Mouse (Mus musculus): ENCODE results near the gene Rhd. TPM values are rescaled to one million over a fixed set of nuclear protein-coding genes. Genes with fewer than 3 reads are reported as not detected.
A peak's percentile ranks its signal among the peaks of the same experiment; 100 is the strongest.
"Not testable (repeated sequence)": the region's sequence is repeated elsewhere in the genome, so short reads cannot be mapped to it uniquely, and the experiment has no call there.

Rhd gene
- polyA plus RNA-seq (2012; rRNA removed), result 0.08 and 0.24 TPM in 2 replicates

DNA sequence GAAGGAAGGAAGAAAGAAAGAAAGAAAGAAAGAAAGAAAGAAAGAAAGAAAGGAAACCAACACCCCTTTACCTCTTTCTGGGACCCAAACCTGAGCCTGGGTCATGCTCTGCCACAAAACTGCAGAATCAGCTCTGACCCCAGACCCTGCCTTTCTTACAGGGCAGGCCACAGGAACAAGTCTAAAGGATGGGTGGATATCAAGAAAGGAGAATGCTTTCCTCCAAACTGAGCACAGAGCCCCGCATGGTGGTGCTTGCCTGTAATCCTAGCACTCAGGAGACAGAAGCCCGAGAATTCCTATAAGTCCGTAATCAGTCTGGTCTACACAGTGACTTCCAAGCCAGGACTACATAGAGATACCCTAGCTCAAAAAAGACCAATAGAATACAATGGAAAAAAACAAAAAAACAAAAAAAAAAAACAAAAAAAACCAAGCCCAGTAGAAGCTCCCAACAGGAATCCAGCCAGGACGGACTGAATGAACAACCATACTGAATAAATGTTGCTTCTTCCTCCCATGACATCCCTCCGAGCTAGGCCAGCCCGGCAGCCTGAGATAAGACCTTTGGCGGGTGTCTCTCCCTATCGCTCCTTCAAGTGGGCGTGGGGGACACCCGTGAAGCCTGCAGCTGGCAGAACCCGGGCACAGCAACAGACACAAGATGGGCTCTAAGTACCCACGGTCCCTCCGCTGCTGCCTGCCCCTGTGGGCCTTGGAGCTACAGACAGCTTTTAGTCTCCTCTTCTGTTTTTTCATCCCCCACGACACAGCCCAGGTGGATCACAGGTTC, at the start of gene Rhd:
TSS of gene Rhd (plus strand) at position 600 of the 793 bp plus-strand sequence.
- no peak for DNase-seq (ENCODE audit: extremely low spot score in 1 of 2, low spot score in 1 of 2)

DNA sequence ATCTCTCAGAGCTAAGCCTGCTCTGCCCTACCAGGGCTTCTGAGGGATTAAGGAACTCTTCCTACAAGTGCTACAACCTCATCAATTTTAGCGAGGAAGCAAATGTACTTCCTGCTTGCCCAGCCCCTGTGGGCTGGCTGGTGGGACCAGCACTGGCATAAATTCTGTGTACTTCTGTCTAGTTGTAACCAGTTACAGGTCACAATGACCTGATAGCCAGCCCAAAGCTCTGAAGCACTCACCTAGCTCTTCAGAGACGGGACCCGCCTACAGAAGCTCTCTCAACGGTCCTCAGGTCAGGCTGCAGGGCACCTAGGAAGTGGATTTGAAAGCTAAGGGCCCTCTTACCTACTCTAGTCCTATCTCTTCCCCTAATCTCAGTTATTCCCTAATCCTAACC, 46.6 kb upstream of the Rhd start:
- no peak for DNase-seq (ENCODE audit: extremely low spot score in 1 of 2, low spot score in 1 of 2)

GRCm38 (mm10) chr4:134821061-134821460, 43.3 kb upstream of the Rhd start:
- no peak for DNase-seq (ENCODE audit: extremely low spot score in 1 of 2, low spot score in 1 of 2)

GRCm38 (mm10) chr4:134823560-134823959, 40.8 kb upstream of the Rhd start:
- DNase-seq (ENCODE audit: extremely low spot score in 1 of 2, low spot score in 1 of 2), result peak in 1 of 2 experiments; percentile 23

DNA sequence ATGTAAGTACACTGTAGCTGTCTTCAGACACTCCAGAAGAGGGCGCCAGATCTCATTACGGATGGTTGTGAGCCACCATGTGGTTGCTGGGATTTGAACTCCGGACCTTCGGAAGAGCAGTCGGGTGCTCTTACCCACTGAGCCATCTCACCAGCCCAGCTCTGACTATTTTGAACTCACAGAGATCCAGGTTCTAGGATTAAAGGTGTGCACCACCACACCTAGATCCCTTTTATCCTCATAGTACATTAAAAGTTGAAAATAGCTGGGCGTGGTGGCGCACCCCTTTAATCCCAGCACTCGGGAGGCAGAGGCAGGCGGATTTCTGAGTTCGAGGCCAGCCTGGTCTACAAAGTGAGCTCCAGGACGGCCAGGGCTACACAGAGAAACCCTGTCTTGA, 38.5 kb upstream of the Rhd start:
- not testable (repeated sequence) for DNase-seq (ENCODE audit: extremely low spot score in 1 of 2, low spot score in 1 of 2)

DNA sequence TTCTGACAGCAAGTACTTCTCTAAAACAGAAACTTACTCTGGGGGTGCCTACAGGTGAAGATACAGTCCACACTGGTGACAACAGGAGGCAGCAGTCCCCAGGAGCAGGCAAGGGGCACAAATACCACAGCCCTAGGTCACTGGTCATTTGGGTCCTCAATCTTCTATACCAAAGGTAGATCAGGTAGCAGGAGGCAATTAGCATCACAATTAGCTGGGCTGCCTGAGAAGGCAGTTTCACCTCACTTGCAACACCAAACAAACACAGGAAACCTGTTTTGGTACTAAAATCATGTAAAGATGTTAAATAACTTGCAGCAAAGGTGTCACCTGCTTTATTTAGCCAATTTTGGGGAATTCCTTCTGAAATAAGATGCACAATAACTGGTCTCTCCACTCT, 38.0 kb upstream of the Rhd start:
- no peak for DNase-seq (ENCODE audit: extremely low spot score in 1 of 2, low spot score in 1 of 2)

DNA sequence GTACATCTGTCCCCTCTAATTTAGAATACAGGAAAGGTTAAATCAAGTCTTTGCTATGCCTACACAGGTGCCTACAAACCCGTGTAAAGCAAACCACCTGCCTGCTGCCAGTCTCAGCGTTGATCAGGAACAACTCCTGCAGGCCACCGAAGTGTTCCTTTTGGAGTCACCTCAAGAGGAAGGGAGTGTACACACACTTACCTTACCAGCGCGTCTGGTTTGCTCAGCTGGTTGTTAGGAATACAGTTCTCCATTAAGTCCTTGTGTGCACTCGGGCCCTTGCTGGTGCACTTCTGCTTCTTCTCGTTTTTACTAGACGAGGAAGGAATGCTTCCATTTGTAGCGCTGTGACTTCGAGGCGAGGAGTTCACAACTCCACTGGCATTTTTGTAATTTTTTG, 36.5 kb upstream of the Rhd start:
- DNase-seq (ENCODE audit: extremely low spot score in 1 of 2, low spot score in 1 of 2), result no peak

- DNase-seq (ENCODE audit: extremely low spot score in 1 of 2, low spot score in 1 of 2), result no peak
These were observed 32.4 kb upstream of the Rhd start for GRCm38 (mm10) chr4:134831934-134832333.

DNA sequence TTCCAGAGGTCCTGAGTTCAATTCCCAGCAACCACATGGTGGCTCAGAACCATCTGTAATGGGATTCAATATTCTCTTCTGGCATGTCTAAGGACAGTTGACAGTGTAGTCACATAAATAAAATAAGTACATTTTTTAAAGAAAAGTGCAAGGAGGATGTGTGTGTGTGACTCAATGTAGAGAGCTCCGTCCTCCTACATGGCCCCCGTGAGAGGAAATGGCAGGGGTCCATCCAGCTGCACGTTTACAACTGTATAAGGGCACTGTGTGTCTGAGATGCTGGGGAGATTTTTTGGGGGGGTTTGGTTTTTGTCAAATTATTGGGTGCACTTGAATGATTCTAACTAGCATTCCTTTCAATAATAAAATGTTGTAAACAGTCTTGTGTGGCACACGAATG, 28.9 kb upstream of the Rhd start:
- no peak for DNase-seq (ENCODE audit: extremely low spot score in 1 of 2, low spot score in 1 of 2)

GRCm38 (mm10) chr4:134838221-134838620, 26.1 kb upstream of the Rhd start:
- no peak for DNase-seq (ENCODE audit: extremely low spot score in 1 of 2, low spot score in 1 of 2)

- not testable (repeated sequence) for DNase-seq (ENCODE audit: extremely low spot score in 1 of 2, low spot score in 1 of 2)
These were observed 25.6 kb upstream of the Rhd start for GRCm38 (mm10) chr4:134838706-134839105.

DNA sequence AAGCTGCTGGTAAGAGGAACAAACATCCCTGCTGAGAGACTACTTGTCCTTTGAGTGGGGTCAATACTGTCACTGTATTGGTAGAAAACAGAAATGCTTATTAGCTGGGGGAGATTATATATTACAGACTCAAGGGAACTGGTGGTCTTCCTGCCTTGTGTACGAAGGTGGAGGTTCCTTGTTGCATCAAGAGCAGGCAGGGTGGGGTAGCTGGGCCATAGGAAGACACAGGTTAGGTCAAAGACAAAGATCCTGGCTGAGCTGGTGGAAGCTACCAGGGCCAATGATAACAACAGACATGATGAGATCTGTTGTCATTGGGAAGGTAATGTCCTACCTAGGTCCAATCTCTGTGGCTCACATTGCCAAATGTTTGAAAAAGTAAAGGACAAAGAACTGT, 24.1 kb upstream of the Rhd start:
- DNase-seq (ENCODE audit: extremely low spot score in 1 of 2, low spot score in 1 of 2), result no peak

DNA sequence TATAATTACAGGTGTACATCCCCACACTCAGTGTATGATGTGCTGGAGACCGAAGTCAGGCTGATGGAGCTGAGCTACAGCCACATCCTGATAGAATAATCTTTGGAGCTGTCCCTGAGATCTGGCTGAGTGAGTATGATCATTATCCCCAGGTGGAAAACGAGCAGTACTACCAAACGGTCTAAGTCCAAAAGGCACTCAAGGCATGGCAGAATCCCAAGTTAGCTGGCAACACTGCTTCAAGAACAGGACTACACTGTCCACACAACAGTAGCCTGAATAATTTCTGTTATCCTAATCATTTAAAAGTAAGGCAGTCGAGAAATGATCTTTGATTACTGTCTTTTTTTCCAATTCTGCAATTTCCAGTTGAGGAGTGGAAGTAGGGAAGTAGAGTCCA, 20.8 kb upstream of the Rhd start:
- no peak for DNase-seq (ENCODE audit: extremely low spot score in 1 of 2, low spot score in 1 of 2)

GRCm38 (mm10) chr4:134847587-134847986, 16.7 kb upstream of the Rhd start:
- DNase-seq (ENCODE audit: extremely low spot score in 1 of 2, low spot score in 1 of 2), result no peak

DNA sequence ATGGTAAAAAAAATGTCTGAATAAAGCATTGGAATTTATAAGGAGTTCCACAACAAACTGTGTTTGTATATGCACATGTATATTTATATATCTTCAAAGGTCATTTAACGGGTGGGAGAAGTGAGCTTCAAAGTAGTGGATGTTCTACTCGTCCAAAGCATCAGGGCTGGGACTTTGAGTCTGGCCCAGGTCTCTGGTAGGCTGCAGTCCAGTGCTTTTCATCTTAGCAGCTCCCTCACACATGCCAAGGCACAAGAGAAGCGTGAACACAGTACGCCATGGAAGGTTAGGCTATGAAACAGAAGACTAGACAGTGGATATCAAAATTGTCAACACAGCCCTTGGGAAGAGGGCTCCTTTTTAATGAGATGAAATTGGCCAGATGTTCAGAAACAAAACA, 13.8 kb upstream of the Rhd start:
- no peak for DNase-seq (ENCODE audit: extremely low spot score in 1 of 2, low spot score in 1 of 2)

DNA sequence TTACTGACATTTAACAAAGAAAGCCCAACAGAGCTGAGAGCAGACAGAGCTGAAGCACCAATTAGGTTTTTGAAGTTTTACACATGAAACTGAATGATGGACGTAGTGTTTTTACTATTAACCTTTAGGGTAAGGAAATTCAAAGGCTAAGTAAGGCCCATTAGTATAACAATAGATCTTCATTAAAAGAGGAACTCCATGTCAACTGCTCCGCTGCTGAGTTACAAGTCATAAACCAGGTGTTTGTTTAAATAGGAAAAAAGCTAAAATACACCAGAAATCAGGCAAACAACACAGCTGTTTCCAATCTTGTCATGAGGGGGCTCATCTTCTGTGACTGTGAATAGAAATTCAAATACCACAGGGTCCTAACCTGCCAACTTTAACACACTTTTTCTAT, 13.1 kb upstream of the Rhd start:
- DNase-seq (ENCODE audit: extremely low spot score in 1 of 2, low spot score in 1 of 2), result no peak

- peak in 1 of 2 experiments; percentile 10 for DNase-seq (ENCODE audit: extremely low spot score in 1 of 2, low spot score in 1 of 2)
These were observed 12.5 kb upstream of the Rhd start for GRCm38 (mm10) chr4:134851876-134852275.

DNA sequence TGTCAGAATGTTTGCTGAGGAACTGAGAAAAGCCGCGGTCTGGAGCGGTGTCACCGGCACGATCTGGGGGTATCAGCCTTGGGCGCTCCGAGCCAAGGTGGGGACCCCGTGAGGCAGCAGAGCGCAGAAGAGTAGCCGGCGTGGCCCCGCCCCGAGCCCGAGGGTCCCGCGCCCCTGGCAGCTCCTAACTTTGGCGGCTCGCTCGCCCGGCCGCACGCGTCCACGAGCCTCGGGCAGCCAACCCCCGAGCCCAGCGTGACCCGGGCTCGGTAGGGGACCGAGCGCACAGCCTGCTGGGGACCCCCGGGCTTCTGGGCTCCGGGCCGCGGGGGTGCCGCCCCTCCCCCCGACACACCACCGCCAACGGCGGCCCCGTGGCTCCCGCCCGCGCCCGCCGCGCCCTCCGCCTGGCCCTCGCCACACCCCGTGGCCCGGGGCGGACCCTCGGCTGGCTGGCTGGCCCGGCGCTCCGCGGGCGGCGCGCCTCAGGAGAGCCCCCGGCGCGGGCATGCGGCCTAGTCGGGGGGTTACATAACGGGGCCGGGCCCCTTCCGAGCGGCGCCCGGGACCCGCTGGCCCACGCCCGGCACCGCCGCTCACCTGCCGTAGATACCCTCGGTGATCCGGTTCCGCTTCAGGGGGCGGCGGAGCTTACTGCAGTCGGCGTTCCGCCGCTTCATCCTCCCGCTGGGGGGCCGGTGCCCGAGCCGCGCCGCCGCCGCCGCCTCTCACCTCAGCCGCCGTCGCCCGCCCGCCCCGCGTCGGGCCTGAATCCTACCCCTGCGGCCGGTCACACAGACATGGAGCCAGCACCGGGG, 11.7 kb upstream of the Rhd start:
- peak in 1 of 2 experiments; percentile 15 for DNase-seq (ENCODE audit: extremely low spot score in 1 of 2, low spot score in 1 of 2)

- peak; percentile 99 to 100 for DNase-seq (ENCODE audit: extremely low spot score in 1 of 2, low spot score in 1 of 2)
These were observed 11.1 kb upstream of the Rhd start, which contains the start of gene Maco1 for GRCm38 (mm10) chr4:134853259-134853636. TSS of gene Maco1 (minus strand) at chr4:134853345.

GRCm38 (mm10) chr4:134853637-134854485, 10.5 kb upstream of the Rhd start:
- DNase-seq (ENCODE audit: extremely low spot score in 1 of 2, low spot score in 1 of 2), result peak; percentile 88 to 92

- no peak for DNase-seq (ENCODE audit: extremely low spot score in 1 of 2, low spot score in 1 of 2)
These were observed 9.0 kb upstream of the Rhd start for GRCm38 (mm10) chr4:134855371-134855770.

Data from frontal cortex, adult 2 months (tissue).